22 mouse cellular contexts compared by ENCODE assay signal in genomic region chr1:169909163-169909562, GRCm38 (mm10). TPM values are rescaled to one million over a fixed set of nuclear protein-coding genes. Genes with fewer than 3 reads are reported as not detected.
DNase-seq lines count a peak whose midpoint lies in the region; ATAC-seq and TF ChIP-seq lines count a peak whose summit lies in the region.
"Had no signal": no experiment of that assay in that cellular context is flagged by ENCODE, and none has a peak within 500 bp of the region (broad histone marks: within the 10 kb centered on the region; RNA-seq: fewer than 3 reads in every experiment).

No protein-coding gene starts in this region.

- no peaks in the 10 kb centered on the region; the same call in none of the 2 replicates for H3K9me3 ChIP-seq in forebrain, embryonic 13.5 days (replicated peaks)
- H3K9me3 ChIP-seq in forebrain, embryonic 10.5 days: no peaks in the 10 kb centered on the region
- no peaks in the 10 kb centered on the region for H3K9me3 ChIP-seq in intestine, embryonic 15.5 days
- H3K9me3 ChIP-seq in intestine, postnatal 0 days (ENCODE audit: control insufficient read depth): no peaks in the 10 kb centered on the region
- H3K9me3 ChIP-seq: kidney, embryonic 15.5 days had no signal

- no peak overlapping the region for H3K4me3 ChIP-seq in forebrain, embryonic 13.5 days
- no peak overlapping the region for H3K4me3 ChIP-seq in forebrain, embryonic 10.5 days
- H3K4me3 ChIP-seq in intestine, embryonic 15.5 days (replicated peaks): no peak overlapping the region
- H3K4me3 ChIP-seq in intestine, postnatal 0 days (ENCODE audit: low read depth, low read length): no peak overlapping the region
- H3K4me3 ChIP-seq: kidney, embryonic 15.5 days; left cerebral cortex, adult 2 months; megakaryocyte, embryonic 14.5 days had no signal

- no peaks in the 10 kb centered on the region for H3K36me3 ChIP-seq in forebrain, embryonic 13.5 days (ENCODE audit: poor library complexity, severe bottlenecking)
- no peaks in the 10 kb centered on the region for H3K36me3 ChIP-seq in forebrain, embryonic 10.5 days (replicated peaks)
- no peaks in the 10 kb centered on the region for H3K36me3 ChIP-seq in intestine, embryonic 15.5 days
- H3K36me3 ChIP-seq in intestine, postnatal 0 days (ENCODE audit: control insufficient read depth, insufficient read depth): no peaks in the 10 kb centered on the region
- H3K36me3 ChIP-seq: kidney, embryonic 15.5 days had no signal

- ATAC-seq in forebrain, embryonic 13.5 days: peak; percentile 53; the same call in 1 of the 2 replicates
- 0 out of 2 replicates have a peak, but pooled peaks have one; percentile 43 for ATAC-seq in intestine, embryonic 15.5 days
- no peak for ATAC-seq in intestine, postnatal 0 days
- ATAC-seq: activated CD4-positive, CD25-positive, alpha-beta regulatory T cell, adult 4 months; CD4-positive, CD25-positive, alpha-beta regulatory T cell, adult 4 months; liver, postnatal 0 days had no signal

- 59% methylated on average over 5 of the region's 5 CpGs for WGBS in forebrain, embryonic 13.5 days
- WGBS in forebrain, embryonic 10.5 days: 90% methylated on average over 5 of the region's 5 CpGs
- 67% methylated on average over 5 of the region's 5 CpGs for WGBS in intestine, embryonic 15.5 days
- 64% methylated on average over 5 of the region's 5 CpGs for WGBS in intestine, postnatal 0 days

- H3K27me3 ChIP-seq in forebrain, embryonic 13.5 days: no peaks in the 10 kb centered on the region
- no peaks in the 10 kb centered on the region for H3K27me3 ChIP-seq in forebrain, embryonic 10.5 days (ENCODE audit: poor library complexity, severe bottlenecking)
- H3K27me3 ChIP-seq in intestine, embryonic 15.5 days (replicated peaks): no peaks in the 10 kb centered on the region
- H3K27me3 ChIP-seq in intestine, postnatal 0 days (replicated peaks; ENCODE audit: control insufficient read depth, insufficient read depth, low read length): no peaks in the 10 kb centered on the region
- H3K27me3 ChIP-seq: kidney, embryonic 15.5 days; megakaryocyte, embryonic 14.5 days had no signal

- H3K27ac ChIP-seq in forebrain, embryonic 13.5 days: no peak overlapping the region
- no peak overlapping the region for H3K27ac ChIP-seq in forebrain, embryonic 10.5 days
- no peak overlapping the region for H3K27ac ChIP-seq in intestine, embryonic 15.5 days
- H3K27ac ChIP-seq in intestine, postnatal 0 days (ENCODE audit: low read depth, low read length): no peak overlapping the region
- H3K27ac ChIP-seq: kidney, embryonic 15.5 days; left cerebral cortex, adult 2 months had no signal

- no peak overlapping the region for H3K9ac ChIP-seq in forebrain, embryonic 13.5 days
- H3K9ac ChIP-seq in intestine, embryonic 15.5 days: no peak overlapping the region
- no peak overlapping the region for H3K9ac ChIP-seq in intestine, postnatal 0 days (ENCODE audit: low read depth, low read length)
- H3K9ac ChIP-seq: kidney, embryonic 15.5 days; liver, postnatal 0 days had no signal

- peaks cover 8% of the 10 kb centered on the region for H3K4me1 ChIP-seq in forebrain, embryonic 13.5 days
- H3K4me1 ChIP-seq in forebrain, embryonic 10.5 days: no peaks in the 10 kb centered on the region
- H3K4me1 ChIP-seq in intestine, embryonic 15.5 days (replicated peaks): no peaks in the 10 kb centered on the region
- H3K4me1 ChIP-seq in intestine, postnatal 0 days (replicated peaks; ENCODE audit: control insufficient read depth, insufficient read depth, low read length): no peaks in the 10 kb centered on the region
- H3K4me1 ChIP-seq: kidney, embryonic 15.5 days; megakaryocyte, embryonic 14.5 days had no signal

- no peak for TF ChIP-seq CTCF in intestine, postnatal 0 days (IDR thresholded peaks at IDR 0.05; ENCODE audit: low read depth)

- no peak overlapping the region for H3K4me2 ChIP-seq in forebrain, embryonic 13.5 days
- no peak overlapping the region for H3K4me2 ChIP-seq in intestine, embryonic 15.5 days (replicated peaks)
- no peak overlapping the region for H3K4me2 ChIP-seq in intestine, postnatal 0 days (replicated peaks; ENCODE audit: low read depth)
- H3K4me2 ChIP-seq: kidney, embryonic 15.5 days had no signal

- DNase-seq in forebrain, embryonic 10.5 days (ENCODE audit: extremely low spot score, low spot score): no peak
- peak; percentile 89 for DNase-seq in MN1 (ENCODE audit: low spot score)
- DNase-seq in lung, postnatal 10 days: peak; percentile 59
- no peak for DNase-seq in thymus, postnatal 25 days
- DNase-seq: adrenal gland, postnatal 10 days; cerebellum, adult 9-11 months; gastrocnemius, postnatal 14 days; layer of hippocampus, adult 9-11 months; left cerebral cortex, postnatal 4 days; liver; liver, postnatal 0 days; midbrain, embryonic 14.5 days; right cerebral cortex, postnatal 4 days; thymus, postnatal 14 days had no signal

RNA-seq across cellular contexts. Expression of gene Ccdc190, which starts 19.3 kb away (rescaled TPM):
- polyA plus RNA-seq in forebrain, embryonic 13.5 days (2015; fragmentation: Nextera tagmentation; extraction: Ambion mirVana): 0.81 and 0.93 TPM in 2 replicates
- polyA plus RNA-seq in forebrain, embryonic 10.5 days (2016; fragmentation: Nextera tagmentation; extraction: Ambion mirVana): 0.23 and 0.53 TPM in 2 replicates
- polyA plus RNA-seq in intestine, embryonic 15.5 days (2015; fragmentation: Nextera tagmentation; extraction: Ambion mirVana): 0.14 TPM in 1 of 2 replicates, not detected in the other
- polyA plus RNA-seq in intestine, postnatal 0 days (2015; fragmentation: Nextera tagmentation; extraction: Ambion mirVana): not detected in 2 replicates
- polyA plus RNA-seq: activated CD4-positive, CD25-positive, alpha-beta regulatory T cell, adult 4 months; CD4-positive, CD25-positive, alpha-beta regulatory T cell, adult 4 months; kidney, embryonic 15.5 days; liver, postnatal 0 days had no signal

RNA-seq across cellular contexts. Expression of gene Hsd17b7, which starts 59.9 kb away (rescaled TPM):
- polyA plus RNA-seq in forebrain, embryonic 13.5 days (2015; fragmentation: Nextera tagmentation; extraction: Ambion mirVana): 14.2 and 18.1 TPM in 2 replicates
- 19.3 and 20.8 TPM in 2 replicates for polyA plus RNA-seq in forebrain, embryonic 10.5 days (2016; fragmentation: Nextera tagmentation; extraction: Ambion mirVana)
- 21.7 and 27.1 TPM in 2 replicates for polyA plus RNA-seq in intestine, embryonic 15.5 days (2015; fragmentation: Nextera tagmentation; extraction: Ambion mirVana)
- polyA plus RNA-seq in intestine, postnatal 0 days (2015; fragmentation: Nextera tagmentation; extraction: Ambion mirVana): 18.5 and 22.4 TPM in 2 replicates

Comparison
In these comparisons a context has a peak if more than half of its experiments do, and no peak if none do; other contexts are left out.
1. DNase-seq: peak in MN1 (single experiment) and lung, postnatal 10 days (single experiment); none in forebrain, embryonic 10.5 days (single experiment) and thymus, postnatal 25 days (single experiment).